Mouse (Mus musculus) midbrain, embryonic 15.5 days (tissue): Measurements from ENCODE around the gene Ctcfl. TPM values are rescaled to one million over a fixed set of nuclear protein-coding genes. Genes with fewer than 3 reads are reported as not detected.
A peak's percentile ranks its signal among the peaks of the same experiment; 100 is the strongest.
"Not testable (repeated sequence)": the region's sequence is repeated elsewhere in the genome, so short reads cannot be mapped to it uniquely, and the experiment has no call there.

ENCODE experiments used
- ATAC-seq: fragments of 200-750 bp; cut with Nextera tagmentation; replicated peaks from 2 replicates; pipeline ENCODE4 v1.8.0; 2017; ENCODE audit warnings: moderate TSS enrichment
- H3K27ac ChIP-seq: fragments of 300-500 bp; sonication (generic); 2 replicates; pipeline ENCODE4 v1.5.1; 2015; ENCODE audit warnings: mild to moderate bottlenecking, inconsistent platforms
- H3K27me3 ChIP-seq: fragments of 300-500 bp; sonication (generic); replicated peaks from 2 replicates; pipeline ENCODE4 v1.6.1; 2015; ENCODE audit warnings: inconsistent platforms
- H3K36me3 ChIP-seq: fragments of 300-500 bp; sonication (generic); replicated peaks from 2 replicates; pipeline ENCODE4 v1.6.1; 2015; ENCODE audit warnings: inconsistent platforms
- H3K4me1 ChIP-seq: fragments of 300-500 bp; sonication (generic); 2 replicates; pipeline ENCODE4 v1.6.1; 2015; ENCODE audit warnings: inconsistent platforms
- H3K4me2 ChIP-seq: fragments of 300-500 bp; sonication (generic); 2 replicates; pipeline ENCODE4 v1.6.1; 2015; ENCODE audit warnings: inconsistent platforms, mild to moderate bottlenecking, moderate library complexity
- H3K4me3 ChIP-seq: fragments of 300-500 bp; sonication (generic); 2 replicates; pipeline ENCODE4 v1.5.1; 2015; ENCODE audit warnings: mild to moderate bottlenecking, inconsistent platforms
- H3K9ac ChIP-seq: fragments of 300-500 bp; sonication (generic); 2 replicates; pipeline ENCODE4 v1.6.1; 2015; ENCODE audit warnings: mild to moderate bottlenecking, inconsistent platforms
- H3K9me3 ChIP-seq: fragments of 300-500 bp; sonication (generic); 2 replicates; pipeline ENCODE4 v1.6.1; 2016; ENCODE audit warnings: inconsistent platforms
- WGBS: fragments of 180-500 bp; shearing (Covaris S2); methylation state at CpG from one replicate; pipeline ENCODE4 v1.1.7; 2015; ENCODE audit warnings: mixed read lengths; 5-methylcytosine and 5-hydroxymethylcytosine counted together
- polyA plus RNA-seq: library from polyadenylated mRNA; unstranded; fragments of >200 nt; fragmentation: Nextera tagmentation; extraction: Ambion mirVana; gene quantifications from 2 replicates; pipeline ENCODE4 v1.2.1, GENCODE M21; 2015

The Ctcfl gene
- polyA plus RNA-seq, 1 experiment from 2014 or later = 0.14 TPM

- Histone ChIP-seq H3K27me3 (no peaks in the 10 kb centered on the region), H3K9me3 (no peaks in the 10 kb centered on the region), H3K36me3 (no peaks in the 10 kb centered on the region), H3K9ac (no peak overlapping the region), H3K4me2 (no peak overlapping the region), H3K27ac (no peak overlapping the region), H3K4me1 (no peaks in the 10 kb centered on the region), H3K4me3 (no peak overlapping the region)
- ATAC-seq = no peak
- 81% methylated on average over 9 of the region's 9 CpGs for WGBS
Observed at GRCm38 (mm10) chr2:173106409-173106808, 12.9 kb downstream of the Ctcfl start.

- not testable (repeated sequence) for ATAC-seq, H3K4me1 ChIP-seq, H3K9me3 ChIP-seq, H3K27ac ChIP-seq, H3K36me3 ChIP-seq, H3K4me2 ChIP-seq, H3K4me3 ChIP-seq, H3K9ac ChIP-seq, H3K27me3 ChIP-seq
- 92% methylated on average over 10 of the region's 10 CpGs for WGBS
Observed at GRCm38 (mm10) chr2:173097337-173097736, 22.0 kb downstream of the Ctcfl start.

- Histone ChIP-seq H3K4me2 (no peak overlapping the region), H3K27ac (no peak overlapping the region), H3K4me1 (no peaks in the 10 kb centered on the region), H3K9me3 (no peaks in the 10 kb centered on the region), H3K4me3 (no peak overlapping the region), H3K27me3 (peaks cover 3% of the 10 kb centered on the region; the same call in 1 of the 2 replicates), H3K9ac (no peak overlapping the region), H3K36me3 (no peaks in the 10 kb centered on the region)
- WGBS = 16% methylated on average over 6 of the region's 6 CpGs
- peak; percentile 52; the same call in 1 of the 2 replicates for ATAC-seq
Observed at GRCm38 (mm10) chr2:173089437-173089836, 29.9 kb downstream of the Ctcfl start.

- peaks cover 3% of the 10 kb centered on the region; the same call in 1 of the 2 replicates for H3K27me3 ChIP-seq
- WGBS = 64% methylated on average over 13 of the region's 13 CpGs
- ATAC-seq = no peak
Observed at GRCm38 (mm10) chr2:173087405-173087804, 31.9 kb downstream of the Ctcfl start.

GRCm38 (mm10) chr2:173085763-173086162 is 33.6 kb downstream of the Ctcfl start:
- Histone ChIP-seq H3K27me3 (peaks cover 3% of the 10 kb centered on the region; the same call in 1 of the 2 replicates), H3K4me1 (no peaks in the 10 kb centered on the region), H3K4me2 (no peak overlapping the region), H3K36me3 (no peaks in the 10 kb centered on the region), H3K9ac (no peak overlapping the region), H3K9me3 (no peaks in the 10 kb centered on the region), H3K4me3 (no peak overlapping the region), H3K27ac (no peak overlapping the region)
- 86% methylated on average over 9 of the region's 9 CpGs for WGBS
- no peak for ATAC-seq

More at GRCm38 (mm10) chr2:173087405-173087804, 31.9 kb downstream of the Ctcfl start:
- H3K36me3 ChIP-seq = no peaks in the 10 kb centered on the region
- H3K9me3 ChIP-seq = no peaks in the 10 kb centered on the region
- no peak overlapping the region for H3K4me2 ChIP-seq
- no peak overlapping the region for H3K27ac ChIP-seq
- H3K9ac ChIP-seq = no peak overlapping the region
- no peak overlapping the region for H3K4me3 ChIP-seq
- H3K4me1 ChIP-seq = no peaks in the 10 kb centered on the region

- Histone ChIP-seq H3K9me3 (no peaks in the 10 kb centered on the region), H3K9ac (no peak overlapping the region), H3K27me3 (no peaks in the 10 kb centered on the region; the same call in 1 of the 2 replicates), H3K4me2 (no peak overlapping the region), H3K4me3 (no peak overlapping the region), H3K36me3 (no peaks in the 10 kb centered on the region), H3K27ac (no peak overlapping the region), H3K4me1 (no peaks in the 10 kb centered on the region)
- 96% methylated on average over 11 of the region's 11 CpGs for WGBS
- no peak for ATAC-seq
Observed at GRCm38 (mm10) chr2:173084871-173085270, 34.5 kb downstream of the Ctcfl start.

GRCm38 (mm10) chr2:173083712-173084475 is 35.4 kb downstream of the Ctcfl start:
- no peak for ATAC-seq
- WGBS = 22% methylated on average over 13 of the region's 13 CpGs

GRCm38 (mm10) chr2:173083106-173083505 is 36.2 kb downstream of the Ctcfl start:
- no peak for ATAC-seq
- no peaks in the 10 kb centered on the region; the same call in 1 of the 2 replicates for H3K27me3 ChIP-seq
- no peak overlapping the region for H3K9ac ChIP-seq
- H3K9me3 ChIP-seq = no peaks in the 10 kb centered on the region
- H3K4me1 ChIP-seq = no peaks in the 10 kb centered on the region
- no peak overlapping the region for H3K27ac ChIP-seq
- H3K4me2 ChIP-seq = no peak overlapping the region
- no peaks in the 10 kb centered on the region for H3K36me3 ChIP-seq
- no peak overlapping the region for H3K4me3 ChIP-seq
- 84% methylated on average over 9 of the region's 9 CpGs for WGBS

More at GRCm38 (mm10) chr2:173083712-173084475, 35.4 kb downstream of the Ctcfl start:
- Histone ChIP-seq H3K4me2 (no peak overlapping the region), H3K27ac (no peak overlapping the region), H3K36me3 (no peaks in the 10 kb centered on the region), H3K4me3 (no peak overlapping the region), H3K27me3 (no peaks in the 10 kb centered on the region; the same call in 1 of the 2 replicates), H3K9ac (no peak overlapping the region), H3K9me3 (no peaks in the 10 kb centered on the region), H3K4me1 (no peaks in the 10 kb centered on the region)

- Histone ChIP-seq H3K4me3 (no peak overlapping the region), H3K27ac (no peak overlapping the region), H3K4me2 (no peak overlapping the region), H3K9me3 (no peaks in the 10 kb centered on the region), H3K27me3 (no peaks in the 10 kb centered on the region; the same call in 1 of the 2 replicates), H3K4me1 (no peaks in the 10 kb centered on the region), H3K9ac (no peak overlapping the region), H3K36me3 (no peaks in the 10 kb centered on the region)
- 81% methylated on average over 3 of the region's 3 CpGs for WGBS
- ATAC-seq = no peak
Observed at GRCm38 (mm10) chr2:173082706-173083105, 36.6 kb downstream of the Ctcfl start.

- Histone ChIP-seq H3K27me3 (no peaks in the 10 kb centered on the region; the same call in 1 of the 2 replicates), H3K4me2 (no peak overlapping the region), H3K4me1 (no peaks in the 10 kb centered on the region), H3K9ac (no peak overlapping the region), H3K27ac (no peak overlapping the region), H3K9me3 (no peaks in the 10 kb centered on the region), H3K4me3 (no peak overlapping the region), H3K36me3 (no peaks in the 10 kb centered on the region)
- peak; percentile 45; the same call in 1 of the 2 replicates for ATAC-seq
- WGBS = 32% methylated on average over 10 of the region's 10 CpGs
Observed at GRCm38 (mm10) chr2:173080785-173081241, 38.5 kb downstream of the Ctcfl start.

GRCm38 (mm10) chr2:173079766-173080549 is 39.4 kb downstream of the Ctcfl start:
- no peaks in the 10 kb centered on the region; the same call in 1 of the 2 replicates for H3K27me3 ChIP-seq
- H3K9me3 ChIP-seq = no peaks in the 10 kb centered on the region
- H3K27ac ChIP-seq = no peak overlapping the region
- H3K36me3 ChIP-seq = no peaks in the 10 kb centered on the region
- no peak overlapping the region for H3K9ac ChIP-seq
- no peaks in the 10 kb centered on the region for H3K4me1 ChIP-seq
- H3K4me2 ChIP-seq = no peak overlapping the region
- 64% methylated on average over 10 of the region's 10 CpGs for WGBS
- no peak for ATAC-seq
- no peak overlapping the region for H3K4me3 ChIP-seq

- H3K4me3 ChIP-seq = no peak overlapping the region
- no peaks in the 10 kb centered on the region for H3K9me3 ChIP-seq
- no peaks in the 10 kb centered on the region for H3K36me3 ChIP-seq
- H3K9ac ChIP-seq = no peak overlapping the region
- no peak overlapping the region for H3K27ac ChIP-seq
- H3K4me1 ChIP-seq = no peaks in the 10 kb centered on the region
- no peak for ATAC-seq
- 90% methylated on average over 9 of the region's 9 CpGs for WGBS
- H3K27me3 ChIP-seq = no peaks in the 10 kb centered on the region
- no peak overlapping the region for H3K4me2 ChIP-seq
Observed at GRCm38 (mm10) chr2:173076921-173077320, 42.4 kb downstream of the Ctcfl start.
